Mouse (Mus musculus) embryonic facial prominence, embryonic 15.5 days (tissue): Measurements from ENCODE around the gene Lpar5. TPM values are rescaled to one million over a fixed set of nuclear protein-coding genes. Genes with fewer than 3 reads are reported as not detected.

Experiments
- ATAC-seq: fragments of 200-750 bp; cut with Nextera tagmentation; 2 replicates; pipeline ENCODE4 v1.8.0; 2017; ENCODE audit warnings: low read depth, moderate TSS enrichment; ENCODE audit not compliant: insufficient number of reproducible peaks, low FRiP score, low TSS enrichment
- H3K27ac ChIP-seq: fragments of 300-500 bp; sonication (generic); replicated peaks from 2 replicates; pipeline ENCODE4 v1.5.1; 2015; ENCODE audit warnings: mild to moderate bottlenecking, inconsistent platforms
- H3K27me3 ChIP-seq: fragments of 300-500 bp; sonication (generic); 2 replicates; pipeline ENCODE4 v1.6.1; 2015; ENCODE audit warnings: inconsistent platforms
- H3K36me3 ChIP-seq: fragments of 300-500 bp; sonication (generic); 2 replicates; pipeline ENCODE4 v1.6.1; 2015; ENCODE audit warnings: mild to moderate bottlenecking, inconsistent platforms
- H3K4me1 ChIP-seq: fragments of 300-500 bp; sonication (generic); 2 replicates; pipeline ENCODE4 v1.6.1; 2015; ENCODE audit warnings: inconsistent platforms
- H3K4me2 ChIP-seq: fragments of 300-500 bp; sonication (generic); replicated peaks from 2 replicates; pipeline ENCODE4 v1.6.1; 2015; ENCODE audit warnings: mild to moderate bottlenecking, inconsistent platforms
- H3K4me3 ChIP-seq: fragments of 300-500 bp; sonication (generic); replicated peaks from 2 replicates; pipeline ENCODE4 v1.5.1; 2015; ENCODE audit warnings: mild to moderate bottlenecking, inconsistent platforms
- H3K9ac ChIP-seq: fragments of 300-500 bp; sonication (generic); 2 replicates; pipeline ENCODE4 v1.6.1; 2015; ENCODE audit warnings: inconsistent platforms
- H3K9me3 ChIP-seq: fragments of 300-500 bp; sonication (generic); replicated peaks from 2 replicates; pipeline ENCODE4 v1.6.1; 2016; ENCODE audit warnings: inconsistent platforms
- WGBS: fragments of 180-500 bp; shearing (Covaris S2); methylation state at CpG from one replicate; pipeline ENCODE4 v1.1.7; 2015; 5-methylcytosine and 5-hydroxymethylcytosine counted together
- microRNA-seq: library from miRNA; unstranded; fragments of <30 nt; microRNA quantifications from one replicate; pipeline ENCODE4, GENCODE M21; 2016; ENCODE audit warnings: borderline number of aligned reads
- polyA plus RNA-seq: library from polyadenylated mRNA; unstranded; fragments of >200 nt; fragmentation: Nextera tagmentation; extraction: Ambion mirVana; gene quantifications from 2 replicates; pipeline ENCODE4 v1.2.1, GENCODE M21; 2015

The Lpar5 gene
- polyA plus RNA-seq, 1 experiment from 2014 or later, result 5.4 TPM

GRCm38 (mm10) chr6:125119387-125119786 is 51.7 kb downstream of the Lpar5 start:
- H3K27ac ChIP-seq, result no peak overlapping the region
- H3K4me3 ChIP-seq, result no peak overlapping the region
- peaks cover 95% of the 10 kb centered on the region for H3K36me3 ChIP-seq
- H3K9ac ChIP-seq, result no peak overlapping the region
- H3K9me3 ChIP-seq, result no peaks in the 10 kb centered on the region
- WGBS, result 90% methylated on average over 8 of the region's 8 CpGs
- no peaks in the 10 kb centered on the region for H3K4me1 ChIP-seq
- H3K4me2 ChIP-seq, result no peak overlapping the region
- H3K27me3 ChIP-seq, result no peaks in the 10 kb centered on the region
- ATAC-seq, result no peak

GRCm38 (mm10) chr6:125128724-125129123 is 61.0 kb downstream of the Lpar5 start:
- Histone ChIP-seq H3K9ac (no peak overlapping the region), H3K27ac (no peak overlapping the region), H3K4me2 (no peak overlapping the region), H3K9me3 (no peaks in the 10 kb centered on the region), H3K4me1 (peaks cover 10% of the 10 kb centered on the region), H3K36me3 (peaks cover 69% of the 10 kb centered on the region), H3K4me3 (no peak overlapping the region), H3K27me3 (no peaks in the 10 kb centered on the region)
- ATAC-seq, result no peak
- WGBS, result 90% methylated on average over 12 of the region's 12 CpGs

- no peaks in the 10 kb centered on the region for H3K27me3 ChIP-seq
- ATAC-seq, result no peak
- H3K4me3 ChIP-seq, result no peak overlapping the region
- WGBS, result 87% methylated on average over 20 of the region's 20 CpGs
- peaks cover 10% of the 10 kb centered on the region for H3K4me1 ChIP-seq
- peaks cover 69% of the 10 kb centered on the region for H3K36me3 ChIP-seq
- H3K9me3 ChIP-seq, result no peaks in the 10 kb centered on the region
- H3K27ac ChIP-seq, result no peak overlapping the region
- no peak overlapping the region for H3K4me2 ChIP-seq
- no peak overlapping the region for H3K9ac ChIP-seq
Measured at GRCm38 (mm10) chr6:125129710-125130402, 62.1 kb downstream of the Lpar5 start.

- H3K36me3 ChIP-seq, result peaks cover 67% of the 10 kb centered on the region
- ATAC-seq, result peak; percentile 94
- peak within 1 kb of the TSS; percentile 70 for H3K9ac ChIP-seq
- H3K4me2 ChIP-seq, result peak within 1 kb of the TSS; percentile 87
- peaks cover 10% of the 10 kb centered on the region for H3K4me1 ChIP-seq
- H3K27me3 ChIP-seq, result no peaks in the 10 kb centered on the region
- WGBS, result under 1% methylated on average over 66 of the region's 66 CpGs
- H3K4me3 ChIP-seq, result peak within 1 kb of the TSS; percentile 92
- peak within 1 kb of the TSS; percentile 92 for H3K27ac ChIP-seq
- H3K9me3 ChIP-seq, result no peaks in the 10 kb centered on the region
Measured at GRCm38 (mm10) chr6:125131302-125132156, 63.8 kb downstream of the Lpar5 start, which contains the start of gene Nop2. Gene Nop2, plus strand, starts transcription at chr6:125131909.

Small RNA genes lying within 50 kb of the gene (microRNA-seq; reads per million reads assigned to microRNA genes)
- gene Mir7045, result not detected

Other genes starting within 250 kb of the Lpar5 start
- gene Usp5, start 238.4 kb upstream of the Lpar5 start, polyA plus RNA-seq, result 140 and 141 TPM in 2 replicates
- 128 and 138 TPM in 2 replicates for gene Cdca3, start 238.4 kb upstream of the Lpar5 start, polyA plus RNA-seq
- gene Gnb3, start 227.6 kb upstream of the Lpar5 start, polyA plus RNA-seq, result 2.0 and 2.1 TPM in 2 replicates
- gene P3h3, start 210.2 kb upstream of the Lpar5 start, polyA plus RNA-seq, result 55.9 and 57.6 TPM in 2 replicates
- gene Gpr162, start 203.9 kb upstream of the Lpar5 start, polyA plus RNA-seq, result 2.6 and 3.4 TPM in 2 replicates
- 0.36 and 0.60 TPM in 2 replicates for gene Cd4, start 179.7 kb upstream of the Lpar5 start, polyA plus RNA-seq
- 2.8 and 4.0 TPM in 2 replicates for gene Lag3, start 156.2 kb upstream of the Lpar5 start, polyA plus RNA-seq
- gene Ptms, start 147.8 kb upstream of the Lpar5 start, polyA plus RNA-seq, result 355 and 368 TPM in 2 replicates
- 373 and 388 TPM in 2 replicates for gene Mlf2, start 136.5 kb upstream of the Lpar5 start, polyA plus RNA-seq
- 144 and 150 TPM in 2 replicates for gene Cops7a, start 102.4 kb upstream of the Lpar5 start, polyA plus RNA-seq
- gene Pianp, start 71.2 kb upstream of the Lpar5 start, polyA plus RNA-seq, result 11.3 and 13.7 TPM in 2 replicates
- gene Zfp384, start 58.8 kb upstream of the Lpar5 start, polyA plus RNA-seq, result 18.2 and 19.2 TPM in 2 replicates
- gene Ing4, start 28.2 kb upstream of the Lpar5 start, polyA plus RNA-seq, result 154 TPM in 2 replicates
- gene Acrbp, start 18.2 kb upstream of the Lpar5 start, polyA plus RNA-seq, result 12.5 and 18.4 TPM in 2 replicates
- 70.8 and 77.0 TPM in 2 replicates for gene Chd4, start 28.1 kb downstream of the Lpar5 start, polyA plus RNA-seq
- gene Nop2, start 64.0 kb downstream of the Lpar5 start, polyA plus RNA-seq, result 57.5 and 58.3 TPM in 2 replicates
- 30.3 and 37.6 TPM in 2 replicates for gene Iffo1, start 77.3 kb downstream of the Lpar5 start, polyA plus RNA-seq
- 1,507 and 1,606 TPM in 2 replicates for gene Gapdh, start 98.5 kb downstream of the Lpar5 start, polyA plus RNA-seq
- gene Ncapd2, start 123.8 kb downstream of the Lpar5 start, polyA plus RNA-seq, result 97.2 and 98.7 TPM in 2 replicates
- 198 and 212 TPM in 2 replicates for gene Mrpl51, start 123.9 kb downstream of the Lpar5 start, polyA plus RNA-seq
- 5.2 and 5.8 TPM in 2 replicates for gene Vamp1, start 147.6 kb downstream of the Lpar5 start, polyA plus RNA-seq
- 4.8 and 5.2 TPM in 2 replicates for gene Tapbpl, start 163.9 kb downstream of the Lpar5 start, polyA plus RNA-seq
- 2.8 and 3.3 TPM in 2 replicates for gene Cd27, start 169.1 kb downstream of the Lpar5 start, polyA plus RNA-seq
- gene Tuba3a, start 218.1 kb downstream of the Lpar5 start, polyA plus RNA-seq, result 0.24 TPM in 1 of 2 replicates, not detected in the other
- 47.3 and 47.7 TPM in 2 replicates for gene Ltbr, start 246.0 kb downstream of the Lpar5 start, polyA plus RNA-seq